20 mouse cellular contexts compared by ENCODE assay signal in genomic region chr8:108944312-108944711, GRCm38 (mm10).
DNase-seq lines count a peak whose midpoint lies in the region; ATAC-seq and TF ChIP-seq lines count a peak whose summit lies in the region.
"Had no signal": no experiment of that assay in that cellular context is flagged by ENCODE, and none has a peak within 500 bp of the region (broad histone marks: within the 10 kb centered on the region; RNA-seq: fewer than 3 reads in every experiment).

No protein-coding gene starts in this region.

- 40% methylated on average over 13 of the region's 13 CpGs for WGBS in forebrain, embryonic 10.5 days
- WGBS in forebrain, embryonic 16.5 days, result 4% methylated on average over 13 of the region's 13 CpGs
- 21% methylated on average over 13 of the region's 13 CpGs for WGBS in hindbrain, postnatal 0 days
- WGBS in midbrain, embryonic 15.5 days, result 8% methylated on average over 13 of the region's 13 CpGs
- WGBS in intestine, embryonic 16.5 days, result 83% methylated on average over 13 of the region's 13 CpGs

- no peak overlapping the region for H3K4me3 ChIP-seq in forebrain, embryonic 10.5 days
- no peak overlapping the region for H3K4me3 ChIP-seq in forebrain, embryonic 16.5 days (replicated peaks; ENCODE audit: low read length)
- no peak overlapping the region for H3K4me3 ChIP-seq in hindbrain, postnatal 0 days (ENCODE audit: low read length)
- no peak overlapping the region for H3K4me3 ChIP-seq in midbrain, embryonic 15.5 days
- H3K4me3 ChIP-seq in intestine, embryonic 16.5 days (ENCODE audit: low read length), result no peak overlapping the region
- no peak overlapping the region for H3K4me3 ChIP-seq in left cerebral cortex, adult 2 months
- H3K4me3 ChIP-seq: erythroblast, embryonic 14.5 days; heart, embryonic 13.5 days; megakaryocyte, embryonic 14.5 days; neural tube, embryonic 12.5 days had no signal

- no peak for TF ChIP-seq CTCF in hindbrain, postnatal 0 days (IDR thresholded peaks at IDR 0.05; ENCODE audit: low read depth)
- no peak for TF ChIP-seq CTCF in left cerebral cortex, adult 2 months (IDR thresholded peaks at IDR 0.05)

- H3K4me2 ChIP-seq in forebrain, embryonic 16.5 days (ENCODE audit: low read length), result peak overlapping the region; percentile 30
- 0 out of 2 replicates have a peak overlapping the region, but pooled peaks have one; percentile 3 for H3K4me2 ChIP-seq in hindbrain, postnatal 0 days (ENCODE audit: low read depth, low read length)
- H3K4me2 ChIP-seq in midbrain, embryonic 15.5 days, result 0 out of 2 replicates have a peak overlapping the region, but pooled peaks have one; percentile 1
- no peak overlapping the region for H3K4me2 ChIP-seq in intestine, embryonic 16.5 days (ENCODE audit: low read depth, low read length)
- H3K4me2 ChIP-seq: heart, embryonic 13.5 days; neural tube, embryonic 12.5 days had no signal

- peaks cover 44% of the 10 kb centered on the region for H3K9me3 ChIP-seq in forebrain, embryonic 10.5 days
- H3K9me3 ChIP-seq in forebrain, embryonic 16.5 days (ENCODE audit: control insufficient read depth, low read length), result peaks cover 9% of the 10 kb centered on the region
- H3K9me3 ChIP-seq in hindbrain, postnatal 0 days (ENCODE audit: low read length), result 0 out of 2 replicates have a peak, but pooled peaks cover under 1% of the 10 kb centered on the region
- H3K9me3 ChIP-seq in midbrain, embryonic 15.5 days, result no peaks in the 10 kb centered on the region
- H3K9me3 ChIP-seq in intestine, embryonic 16.5 days (ENCODE audit: control insufficient read depth, low read length), result peaks cover 12% of the 10 kb centered on the region

- DNase-seq in forebrain, embryonic 10.5 days (ENCODE audit: extremely low spot score, low spot score), result peak; percentile 43
- DNase-seq in hindbrain, postnatal 0 days (ENCODE audit: low spot score), result no peak
- DNase-seq in urinary bladder, postnatal 4 days (ENCODE audit: low spot score in 2 of 2), result no peak
- no peak for DNase-seq in right cerebral cortex, adult 2 months (ENCODE audit: low spot score in 2 of 2)
- no peak for DNase-seq in left cerebral cortex, adult 2 months (ENCODE audit: extremely low spot score in 1 of 2, low spot score in 2 of 2)
- DNase-seq: kidney, adult 2 months; kidney, postnatal 36 days; left cerebral cortex, postnatal 4 days; thymus, postnatal 4 days had no signal

- H3K9ac ChIP-seq in forebrain, embryonic 16.5 days (replicated peaks; ENCODE audit: low read depth, low read length), result peak overlapping the region; percentile 48
- no peak overlapping the region for H3K9ac ChIP-seq in hindbrain, postnatal 0 days (replicated peaks; ENCODE audit: low read length)
- H3K9ac ChIP-seq in midbrain, embryonic 15.5 days, result 0 out of 2 replicates have a peak overlapping the region, but pooled peaks have one; percentile 2
- no peak overlapping the region for H3K9ac ChIP-seq in intestine, embryonic 16.5 days (ENCODE audit: low read depth, low read length)
- H3K9ac ChIP-seq: heart, embryonic 13.5 days; liver, embryonic 14.5 days; neural tube, embryonic 12.5 days had no signal

- peak; percentile 43 for ATAC-seq in forebrain, embryonic 16.5 days
- no peak for ATAC-seq in hindbrain, postnatal 0 days
- peak; percentile 46; the same call in 1 of the 2 replicates for ATAC-seq in midbrain, embryonic 15.5 days (replicated peaks)
- no peak for ATAC-seq in intestine, embryonic 16.5 days
- ATAC-seq: CD4-positive, CD25-positive, alpha-beta regulatory T cell, adult 4 months; lung, postnatal 0 days had no signal

- H3K27me3 ChIP-seq in forebrain, embryonic 10.5 days (ENCODE audit: poor library complexity, severe bottlenecking), result peaks cover 33% of the 10 kb centered on the region
- H3K27me3 ChIP-seq in forebrain, embryonic 16.5 days (replicated peaks; ENCODE audit: control insufficient read depth, insufficient read depth, low read length), result no peaks in the 10 kb centered on the region
- H3K27me3 ChIP-seq in hindbrain, postnatal 0 days (ENCODE audit: insufficient read depth, low read length), result no peaks in the 10 kb centered on the region
- no peaks in the 10 kb centered on the region for H3K27me3 ChIP-seq in midbrain, embryonic 15.5 days (replicated peaks)
- H3K27me3 ChIP-seq in intestine, embryonic 16.5 days (replicated peaks; ENCODE audit: control insufficient read depth, insufficient read depth, low read length), result no peaks in the 10 kb centered on the region
- H3K27me3 ChIP-seq: heart, embryonic 13.5 days; megakaryocyte, embryonic 14.5 days; neural tube, embryonic 12.5 days had no signal

- H3K27ac ChIP-seq in forebrain, embryonic 10.5 days, result peak overlapping the region; percentile 71
- peak overlapping the region; percentile 57 for H3K27ac ChIP-seq in forebrain, embryonic 16.5 days (ENCODE audit: low read length)
- 0 out of 2 replicates have a peak overlapping the region, but pooled peaks have one; percentile 7 for H3K27ac ChIP-seq in hindbrain, postnatal 0 days
- peak overlapping the region; percentile 79 for H3K27ac ChIP-seq in midbrain, embryonic 15.5 days
- no peak overlapping the region for H3K27ac ChIP-seq in intestine, embryonic 16.5 days (ENCODE audit: low read length)
- no peak overlapping the region for H3K27ac ChIP-seq in left cerebral cortex, adult 2 months
- H3K27ac ChIP-seq: heart, embryonic 13.5 days; liver, embryonic 14.5 days; neural tube, embryonic 12.5 days; stomach, postnatal 0 days had no signal

- H3K36me3 ChIP-seq in forebrain, embryonic 10.5 days (replicated peaks), result peaks cover 70% of the 10 kb centered on the region
- peaks cover 18% of the 10 kb centered on the region for H3K36me3 ChIP-seq in forebrain, embryonic 16.5 days (ENCODE audit: control insufficient read depth, insufficient read depth)
- peaks cover 17% of the 10 kb centered on the region for H3K36me3 ChIP-seq in hindbrain, postnatal 0 days (ENCODE audit: insufficient read depth, low read length)
- peaks cover 33% of the 10 kb centered on the region for H3K36me3 ChIP-seq in midbrain, embryonic 15.5 days (replicated peaks)
- H3K36me3 ChIP-seq in intestine, embryonic 16.5 days (ENCODE audit: control insufficient read depth, insufficient read depth, low read length), result peaks cover 40% of the 10 kb centered on the region

- H3K4me1 ChIP-seq in forebrain, embryonic 10.5 days, result peaks cover 43% of the 10 kb centered on the region
- H3K4me1 ChIP-seq in forebrain, embryonic 16.5 days (replicated peaks; ENCODE audit: control insufficient read depth, insufficient read depth, low read length), result peaks cover 28% of the 10 kb centered on the region
- peaks cover 6% of the 10 kb centered on the region; the same call in 1 of the 2 replicates for H3K4me1 ChIP-seq in hindbrain, postnatal 0 days (ENCODE audit: insufficient read depth, low read length)
- peaks cover 40% of the 10 kb centered on the region for H3K4me1 ChIP-seq in midbrain, embryonic 15.5 days
- H3K4me1 ChIP-seq in intestine, embryonic 16.5 days (ENCODE audit: control insufficient read depth, insufficient read depth, low read length), result no peaks in the 10 kb centered on the region
- H3K4me1 ChIP-seq: heart, embryonic 13.5 days; megakaryocyte, embryonic 14.5 days had no signal

- intact Hi-C loops in left cerebral cortex, adult 2 months (cut with DNase I), result no loop called here

Comparison
In these comparisons a context has a peak if more than half of its experiments do, and no peak if none do; other contexts are left out.
1. H3K27ac ChIP-seq: peak in forebrain, embryonic 10.5 days (single experiment), forebrain, embryonic 16.5 days (single experiment), hindbrain, postnatal 0 days (single experiment) and midbrain, embryonic 15.5 days (single experiment); none in intestine, embryonic 16.5 days (single experiment) and left cerebral cortex, adult 2 months (single experiment).
2. ATAC-seq: peak in forebrain, embryonic 16.5 days (single experiment) and midbrain, embryonic 15.5 days (single experiment); none in hindbrain, postnatal 0 days (single experiment) and intestine, embryonic 16.5 days (single experiment).
3. H3K9ac ChIP-seq: peak in forebrain, embryonic 16.5 days (single experiment) and midbrain, embryonic 15.5 days (single experiment); none in hindbrain, postnatal 0 days (single experiment) and intestine, embryonic 16.5 days (single experiment).